Mouse (Mus musculus) thymus, postnatal 0 days (tissue): ENCODE results near the gene Gm49373. TPM values are rescaled to one million over a fixed set of nuclear protein-coding genes. Genes with fewer than 3 reads are reported as not detected.
"Not testable (repeated sequence)": the region's sequence is repeated elsewhere in the genome, so short reads cannot be mapped to it uniquely, and the experiment has no call there.

Experiments used
- DNase-seq: peaks from one replicate; pipeline ENCODE4 v3.0.0-alpha.2; 2015; ENCODE audit warnings: low spot score
- polyA plus RNA-seq: library from polyadenylated mRNA; unstranded; fragments of >200 nt; fragmentation: Nextera tagmentation; extraction: Ambion mirVana; gene quantifications from 2 replicates; pipeline ENCODE4 v1.2.1, GENCODE M21; 2015

Gene Gm49373
- polyA plus RNA-seq, 1 experiment from 2014 or later: 0.09 TPM

DNA sequence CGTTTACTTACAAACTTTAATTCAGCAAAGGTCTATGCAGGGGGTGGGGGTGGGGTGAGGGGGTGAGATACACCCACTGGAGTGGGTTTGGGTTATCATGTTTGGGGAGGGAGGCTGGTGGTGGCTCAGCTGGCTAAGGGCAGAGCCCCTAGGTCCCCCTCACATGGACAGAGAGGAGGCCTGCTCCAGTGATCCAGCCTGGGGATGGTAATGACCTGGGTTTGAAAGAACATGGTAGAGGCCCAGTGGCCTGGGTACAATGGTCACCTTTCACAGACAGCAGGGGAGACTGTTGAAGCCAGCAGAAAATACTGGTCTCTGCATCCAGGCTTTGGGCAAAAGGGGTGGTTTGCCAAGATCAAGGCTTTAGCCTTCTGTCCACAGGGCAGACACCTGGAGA is 1.3 kb upstream of the Gm49373 start:
- DNase-seq: no peak

DNA sequence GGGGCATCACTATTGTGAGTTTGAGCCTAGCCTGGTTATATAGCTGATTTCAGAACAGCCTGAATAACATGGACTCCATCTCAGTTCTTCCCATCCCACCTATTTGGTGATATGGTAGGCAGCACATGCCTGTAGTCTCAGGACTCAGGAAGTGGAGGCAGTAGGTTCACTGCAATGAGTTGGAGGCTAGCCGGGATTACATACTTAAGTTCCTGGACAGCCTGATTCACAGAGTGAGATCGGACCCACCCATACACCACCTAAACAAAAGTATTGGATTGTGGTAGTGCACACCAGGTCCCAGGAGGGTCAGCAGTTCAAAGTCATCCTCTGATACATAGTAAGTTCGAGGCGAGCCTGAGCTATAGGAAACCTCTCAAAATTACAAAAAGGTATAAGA is 255 bp downstream of the Gm49373 start:
- no peak for DNase-seq

DNA sequence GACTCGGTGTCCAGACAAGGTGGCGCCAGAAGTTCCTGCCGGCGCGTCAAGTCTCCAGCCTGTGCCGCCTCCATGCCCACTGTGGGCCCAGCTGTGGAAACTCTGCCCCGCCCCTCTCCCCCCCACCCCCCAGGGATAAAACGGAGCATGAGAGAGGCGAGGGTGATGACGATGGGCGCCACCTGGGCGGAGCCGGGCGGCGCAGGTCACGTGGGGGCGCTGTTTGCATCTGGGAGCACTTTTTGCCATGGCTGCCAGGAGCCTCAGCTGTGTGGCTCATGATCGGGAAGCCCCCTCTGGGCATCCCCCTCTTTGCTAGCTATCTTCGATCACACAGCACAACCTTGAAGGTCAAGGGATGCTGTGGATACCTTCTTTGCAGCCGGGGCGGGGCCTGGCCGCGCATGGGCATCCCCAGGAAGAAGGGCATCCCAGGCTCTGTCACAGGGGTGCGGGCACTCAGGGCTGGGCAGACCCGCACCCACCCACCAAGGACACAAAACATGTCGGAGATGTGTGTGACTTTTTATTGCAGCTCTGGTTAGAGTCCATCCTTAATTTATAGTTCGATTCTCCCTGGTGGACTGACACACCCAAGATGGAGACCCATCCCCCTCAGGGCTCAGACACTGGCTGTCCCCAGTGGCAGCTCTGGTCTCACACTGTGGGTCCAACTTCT is 5.8 kb downstream of the Gm49373 start, which contains the start of gene Zglp1:
Gene Zglp1, minus strand, starts transcription at position 88 of the 679 bp plus-strand sequence.
- DNase-seq: no peak

DNA sequence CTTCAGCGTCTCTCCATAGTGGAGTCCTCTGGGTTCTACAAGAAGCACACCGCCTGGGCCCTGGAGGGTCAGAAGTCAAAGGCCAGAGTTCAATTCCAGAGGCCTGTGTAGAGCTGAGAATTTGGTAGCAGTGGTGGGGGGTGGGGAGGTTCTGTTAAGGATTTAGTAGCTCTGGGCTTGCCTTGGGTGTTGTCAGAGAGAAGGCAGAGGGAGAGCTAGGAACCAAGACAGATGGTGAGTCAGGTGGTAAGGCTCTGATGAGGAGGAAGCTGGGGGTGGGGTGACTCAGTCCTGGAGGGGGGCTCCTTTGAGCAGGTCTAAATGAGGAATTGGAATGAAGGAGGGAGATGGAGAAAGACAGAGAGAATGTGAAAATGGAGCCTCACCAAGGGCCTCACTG is 10.0 kb downstream of the Gm49373 start:
- no peak for DNase-seq

DNA sequence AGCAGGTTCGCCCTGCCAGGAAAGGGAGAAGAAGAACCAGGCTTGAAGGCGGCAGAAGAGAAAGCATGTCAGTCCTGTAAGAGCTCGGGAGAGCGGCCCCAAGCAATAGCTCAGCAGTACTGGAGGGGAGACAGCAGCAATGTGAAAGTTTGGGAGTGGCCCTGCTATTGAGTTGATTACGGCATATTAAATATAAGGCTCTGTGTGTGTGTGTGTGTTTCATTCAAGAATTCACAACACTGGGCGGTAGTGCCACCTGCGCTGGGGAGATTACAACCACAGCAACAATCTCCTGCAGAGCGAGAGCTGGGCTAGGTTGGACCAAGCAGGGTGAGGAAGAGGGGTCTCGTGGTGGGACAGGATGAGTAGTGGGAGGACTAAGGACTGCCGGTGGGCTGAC is 21.3 kb downstream of the Gm49373 start:
- DNase-seq: no peak

DNA sequence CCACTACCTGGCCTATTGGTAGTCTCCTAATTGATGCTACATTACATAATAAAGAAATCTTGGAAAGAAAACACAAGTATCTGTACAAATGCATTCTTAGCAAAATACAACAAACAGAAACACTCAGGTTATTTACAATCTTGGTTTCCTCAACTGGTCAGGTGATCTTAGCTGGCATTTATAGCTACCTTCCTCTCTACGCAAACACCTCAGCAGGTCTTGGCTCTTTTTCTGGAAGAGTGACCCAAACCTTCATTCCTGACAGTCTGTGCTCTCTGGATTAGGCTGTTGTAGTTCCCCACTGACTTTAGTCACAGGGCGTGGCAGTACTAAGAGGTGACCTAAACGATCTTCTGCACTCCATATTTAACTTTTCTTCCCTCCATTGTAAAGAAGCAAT is 27.7 kb downstream of the Gm49373 start:
- DNase-seq: no peak

DNA sequence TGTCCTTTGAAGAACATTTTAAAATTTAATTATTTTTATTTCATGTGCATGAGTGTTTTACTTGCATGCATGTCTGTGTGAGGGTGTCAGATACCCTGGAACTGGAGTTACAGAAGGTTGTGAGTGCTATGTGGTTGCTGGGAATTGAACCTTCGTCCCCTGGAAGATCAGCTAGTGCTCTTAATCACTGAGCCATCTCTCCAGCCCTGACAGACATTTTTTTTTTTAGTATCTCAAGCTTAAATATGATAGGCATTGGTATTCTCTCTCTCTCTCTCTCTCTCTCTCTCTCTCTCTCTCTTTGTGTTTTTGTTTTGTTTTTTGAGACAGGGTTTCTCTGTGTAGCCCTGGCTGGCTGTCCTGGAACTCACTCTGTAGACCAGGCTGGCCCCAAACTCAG is 28.1 kb downstream of the Gm49373 start:
- DNase-seq: not testable (repeated sequence)

DNA sequence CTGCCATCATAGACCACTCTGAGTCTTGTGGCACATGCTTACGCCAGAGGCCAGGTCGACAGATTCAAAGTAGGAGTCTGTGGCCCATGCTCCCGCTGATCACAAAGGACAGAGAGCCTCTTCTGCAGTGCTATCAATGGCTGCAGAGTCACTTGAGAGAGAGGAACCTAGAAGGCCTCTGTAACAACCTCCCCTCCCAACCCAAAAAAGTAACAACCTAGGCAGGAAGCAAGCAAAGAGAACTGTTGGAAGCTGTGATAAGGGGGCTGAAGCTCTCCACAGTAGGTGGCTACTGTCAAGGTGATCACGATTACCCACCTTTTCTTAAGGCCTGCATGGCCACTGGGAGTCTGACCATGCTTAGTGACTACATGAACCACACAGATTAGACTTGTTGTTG is 29.3 kb downstream of the Gm49373 start:
- DNase-seq: no peak

DNA sequence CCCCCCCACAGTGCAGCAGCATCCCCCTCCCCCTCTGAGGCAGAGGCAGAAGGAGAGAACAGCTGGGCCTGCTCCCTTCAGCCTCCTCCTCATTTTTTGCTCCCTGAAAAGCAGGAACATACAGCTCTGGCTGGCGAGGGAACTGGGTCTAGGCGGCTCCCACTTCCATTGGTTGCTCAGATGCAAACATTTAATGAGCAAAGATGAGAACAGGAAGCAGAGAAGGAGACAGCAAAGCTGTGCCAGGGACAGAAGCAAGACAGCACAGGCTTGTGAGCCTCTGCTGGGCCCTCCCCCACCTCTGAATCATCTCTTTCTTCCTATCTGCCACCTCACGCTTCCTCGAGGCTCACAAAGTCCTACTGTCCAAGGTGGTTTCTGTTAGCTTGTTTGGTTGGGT is 31.6 kb downstream of the Gm49373 start:
- no peak for DNase-seq

DNA sequence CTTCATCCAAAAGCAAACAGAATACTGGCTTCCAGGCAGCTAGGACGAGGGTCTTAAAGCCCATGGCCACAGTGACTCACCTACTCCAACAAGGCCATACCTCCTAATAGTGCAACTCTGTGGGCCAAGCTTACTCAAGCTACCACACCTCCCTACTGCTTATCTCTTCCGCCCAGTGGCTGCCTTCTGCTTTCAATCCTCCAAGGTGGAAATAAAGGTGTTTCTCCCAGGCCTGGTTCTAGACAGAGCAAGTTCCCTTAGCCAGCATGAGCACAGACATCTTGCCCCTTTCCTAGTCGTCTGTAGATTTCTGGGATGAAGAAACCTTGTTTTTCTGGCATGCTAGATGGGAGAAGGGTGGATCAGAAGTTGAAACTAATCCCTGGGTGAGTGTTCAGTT is 33.1 kb downstream of the Gm49373 start:
- no peak for DNase-seq

DNA sequence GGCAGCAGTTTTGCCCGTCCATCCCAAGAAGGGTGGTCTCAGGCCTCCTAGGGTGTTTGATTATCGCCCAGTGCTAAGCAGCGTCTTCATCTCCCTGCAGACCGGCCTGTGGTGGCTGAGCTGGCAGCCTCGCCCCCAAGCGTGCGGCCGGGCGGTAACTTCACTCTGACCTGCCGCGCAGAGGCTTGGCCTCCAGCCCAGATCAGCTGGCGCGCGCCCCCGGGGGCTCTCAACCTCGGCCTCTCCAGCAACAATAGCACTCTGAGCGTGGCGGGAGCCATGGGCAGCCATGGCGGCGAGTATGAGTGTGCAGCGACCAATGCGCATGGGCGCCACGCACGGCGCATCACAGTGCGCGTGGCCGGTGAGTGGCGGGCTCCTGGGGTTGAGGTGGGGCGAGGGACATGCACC is 35.4 kb downstream of the Gm49373 start:
- no peak for DNase-seq

DNA sequence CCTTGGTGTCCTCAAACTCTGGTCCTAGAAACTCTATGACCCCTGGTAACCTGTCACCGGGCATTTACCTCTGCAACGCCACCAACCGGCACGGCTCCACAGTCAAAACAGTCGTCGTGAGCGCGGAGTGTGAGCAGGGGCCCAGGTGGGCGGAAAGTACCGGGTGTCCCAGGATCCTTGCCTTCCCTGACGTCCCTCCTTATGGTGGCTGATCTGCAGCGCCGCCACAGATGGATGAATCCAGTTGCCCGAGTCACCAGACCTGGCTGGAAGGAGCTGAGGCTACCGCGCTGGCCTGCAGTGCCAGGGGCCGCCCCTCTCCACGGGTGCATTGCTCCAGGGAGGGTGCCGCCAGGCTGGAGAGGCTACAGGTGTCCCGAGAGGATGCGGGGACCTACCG is 36.2 kb downstream of the Gm49373 start:
- no peak for DNase-seq

DNA sequence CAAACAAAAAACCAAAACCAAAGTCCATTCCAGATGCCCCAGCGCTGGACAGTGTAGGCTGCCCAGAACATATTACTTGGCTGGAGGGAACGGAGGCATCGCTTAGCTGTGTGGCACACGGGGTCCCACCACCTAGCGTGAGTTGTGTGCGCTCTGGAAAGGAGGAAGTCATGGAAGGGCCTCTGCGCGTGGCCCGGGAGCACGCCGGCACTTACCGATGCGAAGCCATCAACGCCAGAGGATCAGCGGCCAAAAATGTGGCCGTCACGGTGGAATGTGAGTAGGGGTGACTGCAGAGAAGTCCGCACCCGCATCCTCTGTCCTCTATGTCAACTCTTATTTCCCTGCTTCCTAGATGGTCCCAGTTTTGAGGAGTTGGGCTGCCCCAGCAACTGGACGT is 36.7 kb downstream of the Gm49373 start:
- DNase-seq: no peak

DNA sequence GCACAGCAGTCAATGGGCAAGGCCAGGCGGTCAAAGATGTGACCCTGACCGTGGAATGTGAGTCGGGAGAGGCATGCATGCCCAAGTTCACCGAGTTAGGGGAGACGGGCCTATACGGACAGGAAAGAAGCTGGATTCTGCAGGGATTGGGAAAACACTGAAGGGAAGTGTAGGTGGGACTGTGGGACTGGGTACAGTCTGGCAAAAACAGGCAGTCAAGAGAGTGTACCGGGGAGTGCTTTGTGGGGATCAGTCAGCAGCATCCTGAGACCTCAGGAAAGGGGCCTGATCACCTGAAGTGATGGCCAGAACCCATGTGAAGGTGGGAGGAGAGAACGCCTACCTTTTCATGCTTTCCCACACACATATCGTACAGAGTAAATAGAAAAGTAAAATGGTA is 37.3 kb downstream of the Gm49373 start:
- no peak for DNase-seq

DNA sequence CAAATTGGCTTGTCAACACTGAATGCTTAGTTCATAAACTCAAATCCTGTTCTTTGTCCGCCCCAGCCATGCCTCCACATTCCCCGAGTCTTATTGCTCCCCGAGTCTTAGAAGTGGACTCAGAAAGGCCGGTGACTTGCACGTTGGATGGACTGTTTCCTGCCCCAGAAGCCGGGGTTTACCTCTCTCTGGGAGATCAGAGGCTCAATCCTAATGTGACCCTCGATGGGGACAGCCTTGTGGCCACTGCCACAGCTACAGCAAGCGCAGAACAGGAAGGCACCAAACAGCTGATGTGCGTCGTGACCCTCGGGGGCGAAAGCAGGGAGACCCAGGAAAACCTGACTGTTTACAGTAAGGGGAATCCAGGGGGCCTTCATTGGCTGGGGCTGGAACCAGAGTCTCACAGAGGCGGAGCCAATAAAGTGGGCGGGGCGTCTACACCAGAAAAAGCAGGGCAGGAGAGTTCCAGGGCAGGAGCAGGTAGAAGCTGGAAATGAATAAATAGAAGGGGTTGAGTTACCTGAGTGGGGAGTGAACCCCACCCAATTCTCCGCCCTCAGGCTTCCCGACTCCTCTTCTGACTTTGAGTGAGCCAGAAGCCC is 38.3 kb downstream of the Gm49373 start:
- DNase-seq: peak; percentile 9

DNA sequence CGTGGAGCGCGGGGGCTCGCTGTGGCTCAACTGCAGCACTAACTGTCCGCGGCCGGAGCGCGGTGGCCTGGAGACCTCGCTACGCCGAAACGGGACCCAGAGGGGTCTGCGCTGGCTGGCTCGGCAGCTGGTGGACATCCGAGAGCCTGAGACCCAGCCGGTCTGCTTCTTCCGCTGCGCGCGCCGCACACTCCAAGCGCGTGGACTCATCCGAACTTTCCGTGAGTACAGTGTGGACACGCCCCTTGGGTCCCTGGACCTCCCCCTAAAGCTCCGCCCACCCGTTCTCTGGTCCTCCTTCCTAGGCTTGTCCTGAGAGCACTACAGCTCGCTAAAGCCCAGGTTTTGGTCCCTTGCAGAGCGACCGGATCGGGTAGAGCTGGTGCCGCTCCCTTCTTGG is 39.8 kb downstream of the Gm49373 start:
- peak; percentile 66 for DNase-seq

DNA sequence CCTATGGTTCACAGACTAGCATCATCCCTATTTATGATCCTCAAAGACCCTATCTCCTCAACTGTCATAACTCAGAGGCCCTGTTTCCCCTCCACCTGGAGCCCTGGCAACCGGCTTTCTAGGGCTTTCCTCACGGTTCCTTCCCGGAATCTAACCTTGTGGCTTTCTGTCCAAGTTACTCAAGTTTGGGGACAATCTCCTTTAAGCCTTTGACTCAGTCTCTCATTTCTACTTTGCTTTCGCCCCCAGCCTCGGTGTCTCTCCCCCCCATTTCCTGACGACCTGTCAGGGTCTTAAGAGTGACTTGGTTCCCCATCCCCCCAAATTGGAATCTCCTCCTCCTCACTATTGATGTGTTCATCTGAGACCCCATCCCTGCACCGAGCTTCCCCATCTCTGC is 40.4 kb downstream of the Gm49373 start:
- no peak for DNase-seq

DNA sequence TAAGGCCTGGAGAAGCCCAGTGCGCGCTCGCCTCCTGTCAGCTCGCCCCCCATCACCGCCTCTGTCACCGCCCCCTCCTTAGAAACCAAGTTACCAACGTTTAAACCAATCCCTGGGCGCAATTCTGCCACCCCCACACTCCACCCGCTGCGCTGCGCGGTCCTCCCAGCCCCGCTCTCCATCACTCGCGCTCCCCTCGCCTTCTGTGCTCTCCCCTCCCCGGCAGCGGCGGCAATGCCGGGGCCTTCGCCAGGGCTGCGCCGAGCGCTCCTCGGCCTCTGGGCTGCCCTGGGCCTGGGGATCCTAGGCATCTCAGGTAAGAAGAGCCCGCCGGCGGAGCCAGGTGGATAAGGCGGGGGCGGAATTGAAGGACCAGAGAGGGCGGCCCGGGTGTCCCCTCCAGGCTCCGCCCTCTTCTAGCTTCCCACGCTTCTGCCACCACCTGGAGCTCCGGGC is 41.0 kb downstream of the Gm49373 start, which contains the start of gene Icam5:
Gene Icam5, plus strand, starts transcription at position 178 of the 456 bp plus-strand sequence.
- DNase-seq: peak; percentile 19

DNA sequence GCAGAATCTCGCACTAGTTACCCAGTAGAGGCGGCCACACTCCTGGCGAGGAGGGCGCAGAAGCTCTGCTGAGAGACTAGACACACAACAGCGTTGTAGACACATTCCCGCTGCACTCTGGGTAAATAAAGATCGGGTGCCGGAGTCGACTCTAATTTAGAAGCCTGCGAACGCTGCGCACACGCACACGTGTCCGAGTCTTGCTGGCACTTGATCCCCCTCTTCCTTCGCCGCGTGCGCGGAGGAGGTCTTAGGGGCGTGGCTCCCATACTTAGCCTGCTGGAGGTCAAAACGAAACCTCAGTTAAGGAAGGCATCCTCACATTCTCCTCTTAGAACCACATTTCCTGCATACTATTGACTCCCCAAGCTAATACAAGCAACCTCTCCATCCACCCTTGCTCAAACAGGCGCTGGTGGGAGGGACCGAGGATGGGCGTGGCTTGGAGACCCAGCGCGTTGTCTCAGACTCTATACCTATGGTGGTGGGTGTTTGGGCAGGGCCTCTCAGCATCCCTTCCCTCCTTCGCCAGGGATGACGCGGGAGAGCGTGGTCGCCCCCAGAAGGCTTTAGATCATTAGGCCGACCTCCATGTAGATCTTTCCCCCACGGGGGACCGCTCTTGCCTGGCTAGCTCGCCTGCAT is 41.5 kb downstream of the Gm49373 start:
- DNase-seq: peak; percentile 50

DNA sequence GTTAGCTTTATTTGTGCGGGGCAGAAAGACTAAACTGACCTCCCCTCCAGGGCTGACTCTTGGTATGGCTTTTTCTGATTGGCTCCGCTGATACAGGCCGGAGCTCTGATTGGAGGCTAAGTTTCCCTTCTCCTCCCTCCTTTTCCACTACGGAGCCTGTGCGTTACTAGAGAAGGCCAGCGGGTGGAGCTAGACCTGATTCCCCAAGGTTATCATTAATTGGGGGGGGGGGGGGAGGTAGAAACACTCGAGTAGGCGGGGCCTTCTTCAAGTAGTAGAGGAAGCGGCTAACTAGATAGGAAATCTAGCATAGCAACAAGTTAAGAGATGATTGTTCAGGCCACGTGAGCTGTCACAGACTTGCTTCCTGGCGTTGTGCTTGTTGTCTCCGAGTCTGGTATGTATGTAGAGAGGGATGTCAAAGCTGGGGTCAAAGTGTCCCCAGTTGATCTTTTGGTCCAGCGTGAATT is 42.1 kb downstream of the Gm49373 start:
- peak; percentile 92 for DNase-seq

DNA sequence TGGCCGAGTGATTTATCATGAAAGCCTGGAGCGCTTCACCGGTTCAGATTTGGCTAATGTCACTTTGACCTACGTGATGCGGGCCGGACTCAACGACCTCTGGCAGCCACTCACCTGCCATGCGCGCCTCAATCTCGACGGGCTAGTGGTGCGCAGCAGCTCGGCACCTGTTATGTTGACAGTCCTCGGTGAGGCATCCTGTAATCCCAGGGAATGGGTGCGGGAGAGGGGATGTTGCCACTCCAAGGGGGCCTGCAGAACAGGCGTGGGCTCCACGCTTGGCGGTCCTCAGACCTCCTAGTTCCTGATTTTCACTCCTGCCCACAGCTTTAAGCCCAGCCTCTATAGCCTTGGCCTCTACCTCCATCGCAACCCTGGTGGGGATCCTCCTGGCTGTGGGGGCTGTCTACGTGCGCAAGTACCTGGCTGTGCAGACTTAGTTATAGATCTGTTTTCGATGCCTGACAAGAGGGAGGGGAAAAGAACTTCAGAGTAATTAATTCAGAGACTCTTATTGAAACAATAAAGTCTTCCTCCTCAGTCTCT is 42.8 kb downstream of the Gm49373 start:
- DNase-seq: peak; percentile 18
